Mouse (Mus musculus) small intestine, adult 2 months (tissue): Measurements from ENCODE around the gene Gm904. TPM values are rescaled to one million over a fixed set of nuclear protein-coding genes. Genes with fewer than 3 reads are reported as not detected.
"Not testable (repeated sequence)": the region's sequence is repeated elsewhere in the genome, so short reads cannot be mapped to it uniquely, and the experiment has no call there.

ENCODE experiments used
- H3K27ac ChIP-seq: fragments of 200-500 bp; 2 replicates; pipeline ENCODE4 v1.5.1; 2012; ENCODE audit warnings: low read depth, low read length, control low read depth, inconsistent platforms; ENCODE audit not compliant: insufficient read depth
- H3K27me3 ChIP-seq: fragments of 200-500 bp; 2 replicates; pipeline ENCODE4 v1.6.1; 2012; ENCODE audit warnings: mild to moderate bottlenecking, moderate library complexity, low read length, inconsistent platforms; ENCODE audit not compliant: control insufficient read depth, insufficient read depth
- H3K36me3 ChIP-seq: fragments of 200-500 bp; 2 replicates; pipeline ENCODE4 v1.6.1; 2012; ENCODE audit warnings: mild to moderate bottlenecking, low read length, control low read depth, inconsistent platforms; ENCODE audit not compliant: control insufficient read depth, insufficient read depth
- H3K4me1 ChIP-seq: fragments of 200-500 bp; 2 replicates; pipeline ENCODE4 v1.6.1; 2012; ENCODE audit warnings: low read length, inconsistent platforms, mixed read lengths; ENCODE audit not compliant: control insufficient read depth, insufficient read depth, insufficient read length
- H3K4me3 ChIP-seq: fragments of 200-500 bp; 2 replicates; pipeline ENCODE4 v1.5.1; 2012; ENCODE audit warnings: low read depth, mild to moderate bottlenecking, control low read depth, inconsistent platforms, low read length, moderate library complexity
- WGBS: fragments of 180-500 bp; shearing (Covaris S2); methylation state at CpG from one replicate; pipeline ENCODE4 v1.1.7; 2018; 5-methylcytosine and 5-hydroxymethylcytosine counted together
- polyA plus RNA-seq: library from polyadenylated mRNA; depleted of rRNA; stranded (reverse); fragments of >200 nt; gene quantifications from 2 replicates; pipeline ENCODE4 v1.2.3, GENCODE M21; 2012; rRNA removed

Gm904 gene
- polyA plus RNA-seq = not detected in 2 replicates

GRCm38 (mm10) chr13:50642928-50643327 is at the start of gene Gm904:
TSS of gene Gm904 (plus strand) at chr13:50643228.
- not testable (repeated sequence) for H3K27me3 ChIP-seq, H3K4me1 ChIP-seq, H3K4me3 ChIP-seq, H3K36me3 ChIP-seq, H3K27ac ChIP-seq

- not testable (repeated sequence) for H3K27ac ChIP-seq, H3K4me1 ChIP-seq, H3K36me3 ChIP-seq, H3K4me3 ChIP-seq, H3K27me3 ChIP-seq
- 61% methylated on average over 2 of the region's 2 CpGs for WGBS
Observed at GRCm38 (mm10) chr13:50648771-50649170, 5.7 kb downstream of the Gm904 start.

Other genes with a start within 250 kb of the Gm904 start
- gene Fbxw17, start 225.4 kb upstream of the Gm904 start, polyA plus RNA-seq = 6.4 and 17.0 TPM in 2 replicates
- not detected in 2 replicates for gene Gm47429, start 199.3 kb upstream of the Gm904 start, polyA plus RNA-seq
- not detected in 2 replicates for gene Nutm2, start 175.9 kb upstream of the Gm904 start, polyA plus RNA-seq
- not detected in 2 replicates for gene Gm8765, start 55.1 kb downstream of the Gm904 start, polyA plus RNA-seq